8 mouse cellular contexts compared by ENCODE assay signal in the genomic region with DNA sequence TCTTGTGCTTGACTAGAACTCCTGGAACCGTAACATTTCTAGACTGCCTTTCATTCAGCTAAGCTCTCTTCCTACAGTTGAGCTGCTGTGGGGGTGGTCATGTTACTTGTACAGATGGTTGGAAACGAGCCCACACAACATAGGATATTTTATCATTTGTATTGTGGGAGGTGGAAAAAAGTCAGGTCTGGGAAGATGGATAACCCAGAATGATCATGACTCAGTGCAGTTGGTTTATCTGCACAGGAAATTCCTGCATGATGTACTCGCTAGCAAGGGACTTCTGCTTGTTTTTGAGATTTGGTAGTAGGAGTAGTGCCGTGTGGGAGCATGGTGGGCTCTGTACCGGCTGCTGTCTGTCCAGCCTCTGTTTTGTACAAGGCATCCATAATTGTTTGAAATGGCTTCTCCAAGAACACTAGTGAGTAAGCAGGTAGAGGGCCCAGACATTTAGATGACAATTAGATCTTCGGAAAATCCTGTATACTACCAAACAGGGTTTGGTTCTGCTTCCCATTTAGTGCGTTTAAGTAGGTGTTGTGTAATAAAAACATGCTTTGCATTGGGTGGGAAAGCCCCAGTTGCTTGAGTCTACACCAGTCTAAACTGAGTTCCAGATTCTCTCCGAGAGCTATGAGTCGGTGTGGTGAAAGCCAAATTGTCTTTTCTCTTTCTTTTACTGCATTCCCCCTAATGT.
A peak's percentile ranks its signal among the peaks of the same experiment; 100 is the strongest.
DNase-seq lines count a peak whose midpoint lies in the region; ATAC-seq lines count a peak whose summit lies in the region.

No protein-coding gene starts in this region.

- H3K9ac ChIP-seq in heart, embryonic 13.5 days, result no peak overlapping the region
- H3K9ac ChIP-seq in liver, embryonic 15.5 days, result no peak overlapping the region

- peak overlapping the region; percentile 77 for H3K27ac ChIP-seq in heart, embryonic 13.5 days (replicated peaks)
- H3K27ac ChIP-seq in liver, embryonic 15.5 days (replicated peaks), result peak overlapping the region; percentile 3; the same call in 1 of the 2 replicates

- no peaks in the 10 kb centered on the region for H3K36me3 ChIP-seq in heart, embryonic 13.5 days
- H3K36me3 ChIP-seq in liver, embryonic 15.5 days (replicated peaks), result no peaks in the 10 kb centered on the region

- H3K9me3 ChIP-seq in heart, embryonic 13.5 days, result no peaks in the 10 kb centered on the region
- no peaks in the 10 kb centered on the region for H3K9me3 ChIP-seq in liver, embryonic 15.5 days (replicated peaks)

- no peak for ATAC-seq in heart, embryonic 13.5 days (ENCODE audit: extremely low read depth, insufficient number of reproducible peaks, low FRiP score, low TSS enrichment)
- ATAC-seq in liver, embryonic 15.5 days (ENCODE audit: insufficient read depth), result peak; percentile 75

- no peak overlapping the region for H3K4me3 ChIP-seq in heart, embryonic 13.5 days
- no peak overlapping the region for H3K4me3 ChIP-seq in liver, embryonic 15.5 days (replicated peaks)

- peaks cover 71% of the 10 kb centered on the region for H3K4me1 ChIP-seq in heart, embryonic 13.5 days
- peaks cover 33% of the 10 kb centered on the region for H3K4me1 ChIP-seq in liver, embryonic 15.5 days (replicated peaks)

- H3K4me2 ChIP-seq in heart, embryonic 13.5 days, result peak overlapping the region; percentile 10; the same call in 1 of the 2 replicates
- peak overlapping the region; percentile 37 for H3K4me2 ChIP-seq in liver, embryonic 15.5 days

- WGBS in heart, embryonic 13.5 days, result 51% methylated on average over 9 of the region's 9 CpGs
- 40% methylated on average over 9 of the region's 9 CpGs for WGBS in liver, embryonic 15.5 days (ENCODE audit: insufficient replicate concordance)

- DNase-seq in heart, adult 11 months, result peak; percentile 66
- DNase-seq in heart, postnatal 14 days, result no peak
- peak; percentile 89 for DNase-seq in NIH3T3 (ENCODE audit: low read depth)
- DNase-seq in cerebellum, postnatal 36 days, result no peak
- DNase-seq in cerebellum, adult 11-12 months, result no peak
- no peak for DNase-seq in gastrocnemius, postnatal 4 days (ENCODE audit: low spot score in 2 of 2)

- no peaks in the 10 kb centered on the region for H3K27me3 ChIP-seq in heart, embryonic 13.5 days (replicated peaks)
- no peaks in the 10 kb centered on the region for H3K27me3 ChIP-seq in liver, embryonic 15.5 days

- intact Hi-C loops in heart, postnatal 14 days (cut with DNase I), result no loop called here

Comparison
In these comparisons a context has a peak if more than half of its experiments do, and no peak if none do; other contexts are left out.
1. DNase-seq: peak in heart, adult 11 months (single experiment) and NIH3T3 (single experiment); none in heart, postnatal 14 days (0 of 2), cerebellum, postnatal 36 days (0 of 2), cerebellum, adult 11-12 months (single experiment) and gastrocnemius, postnatal 4 days (0 of 2).